Mouse (Mus musculus) midbrain, embryonic 15.5 days (tissue): ENCODE measurements around the gene Gata3. TPM values are rescaled to one million over a fixed set of nuclear protein-coding genes. Genes with fewer than 3 reads are reported as not detected.

Experiments
- ATAC-seq: fragments of 200-750 bp; cut with Nextera tagmentation; replicated peaks from 2 replicates; pipeline ENCODE4 v1.8.0; 2017; ENCODE audit warnings: moderate TSS enrichment
- H3K27ac ChIP-seq: fragments of 300-500 bp; sonication (generic); 2 replicates; pipeline ENCODE4 v1.5.1; 2015; ENCODE audit warnings: mild to moderate bottlenecking, inconsistent platforms
- H3K27me3 ChIP-seq: fragments of 300-500 bp; sonication (generic); replicated peaks from 2 replicates; pipeline ENCODE4 v1.6.1; 2015; ENCODE audit warnings: inconsistent platforms
- H3K36me3 ChIP-seq: fragments of 300-500 bp; sonication (generic); replicated peaks from 2 replicates; pipeline ENCODE4 v1.6.1; 2015; ENCODE audit warnings: inconsistent platforms
- H3K4me1 ChIP-seq: fragments of 300-500 bp; sonication (generic); 2 replicates; pipeline ENCODE4 v1.6.1; 2015; ENCODE audit warnings: inconsistent platforms
- H3K4me2 ChIP-seq: fragments of 300-500 bp; sonication (generic); 2 replicates; pipeline ENCODE4 v1.6.1; 2015; ENCODE audit warnings: inconsistent platforms, mild to moderate bottlenecking, moderate library complexity
- H3K4me3 ChIP-seq: fragments of 300-500 bp; sonication (generic); 2 replicates; pipeline ENCODE4 v1.5.1; 2015; ENCODE audit warnings: mild to moderate bottlenecking, inconsistent platforms
- H3K9ac ChIP-seq: fragments of 300-500 bp; sonication (generic); 2 replicates; pipeline ENCODE4 v1.6.1; 2015; ENCODE audit warnings: mild to moderate bottlenecking, inconsistent platforms
- H3K9me3 ChIP-seq: fragments of 300-500 bp; sonication (generic); 2 replicates; pipeline ENCODE4 v1.6.1; 2016; ENCODE audit warnings: inconsistent platforms
- WGBS: fragments of 180-500 bp; shearing (Covaris S2); methylation state at CpG from one replicate; pipeline ENCODE4 v1.1.7; 2015; ENCODE audit warnings: mixed read lengths; 5-methylcytosine and 5-hydroxymethylcytosine counted together
- polyA plus RNA-seq: library from polyadenylated mRNA; unstranded; fragments of >200 nt; fragmentation: Nextera tagmentation; extraction: Ambion mirVana; gene quantifications from 2 replicates; pipeline ENCODE4 v1.2.1, GENCODE M21; 2015

The Gata3 gene
- polyA plus RNA-seq, 1 experiment from 2014 or later = 116 TPM

DNA sequence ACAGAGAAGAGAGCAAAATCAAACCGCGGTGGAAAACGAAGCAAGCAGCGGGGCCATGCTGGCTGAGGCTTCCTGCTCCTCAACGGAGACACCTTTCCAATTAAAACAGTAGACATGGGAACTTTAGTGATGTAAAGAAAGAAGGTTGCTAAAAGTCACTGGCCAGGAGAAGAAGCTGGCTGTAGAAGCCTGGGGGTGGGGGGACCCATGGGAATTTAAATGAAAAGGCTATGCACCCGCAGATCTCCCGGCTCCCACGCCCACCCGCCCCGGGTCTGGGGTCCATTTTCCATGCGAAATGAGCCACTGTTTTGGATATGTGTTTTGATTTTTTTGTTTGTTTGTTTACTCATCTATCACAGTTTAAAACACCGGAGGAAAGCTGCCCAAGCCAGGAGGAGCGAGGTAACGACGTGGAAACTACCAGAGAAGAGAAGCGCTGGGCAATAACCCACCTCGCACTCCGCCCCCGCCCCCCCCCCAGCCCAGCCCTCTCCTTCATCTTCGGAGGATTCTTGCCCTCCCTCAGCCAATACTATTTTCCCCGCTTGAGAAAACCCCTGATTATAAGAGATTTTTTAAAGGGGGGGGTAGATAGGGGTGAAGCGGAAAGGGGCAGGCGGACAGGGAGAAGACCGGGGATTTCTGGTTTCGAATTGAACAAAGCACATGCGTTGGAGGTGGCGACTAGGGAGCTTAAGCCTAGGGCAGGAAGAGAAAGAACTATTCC is 5.9 kb downstream of the Gata3 start:
- H3K27ac ChIP-seq = peak overlapping the region; percentile 81
- WGBS = under 1% methylated on average over 25 of the region's 27 CpGs
- ATAC-seq = no peak

DNA sequence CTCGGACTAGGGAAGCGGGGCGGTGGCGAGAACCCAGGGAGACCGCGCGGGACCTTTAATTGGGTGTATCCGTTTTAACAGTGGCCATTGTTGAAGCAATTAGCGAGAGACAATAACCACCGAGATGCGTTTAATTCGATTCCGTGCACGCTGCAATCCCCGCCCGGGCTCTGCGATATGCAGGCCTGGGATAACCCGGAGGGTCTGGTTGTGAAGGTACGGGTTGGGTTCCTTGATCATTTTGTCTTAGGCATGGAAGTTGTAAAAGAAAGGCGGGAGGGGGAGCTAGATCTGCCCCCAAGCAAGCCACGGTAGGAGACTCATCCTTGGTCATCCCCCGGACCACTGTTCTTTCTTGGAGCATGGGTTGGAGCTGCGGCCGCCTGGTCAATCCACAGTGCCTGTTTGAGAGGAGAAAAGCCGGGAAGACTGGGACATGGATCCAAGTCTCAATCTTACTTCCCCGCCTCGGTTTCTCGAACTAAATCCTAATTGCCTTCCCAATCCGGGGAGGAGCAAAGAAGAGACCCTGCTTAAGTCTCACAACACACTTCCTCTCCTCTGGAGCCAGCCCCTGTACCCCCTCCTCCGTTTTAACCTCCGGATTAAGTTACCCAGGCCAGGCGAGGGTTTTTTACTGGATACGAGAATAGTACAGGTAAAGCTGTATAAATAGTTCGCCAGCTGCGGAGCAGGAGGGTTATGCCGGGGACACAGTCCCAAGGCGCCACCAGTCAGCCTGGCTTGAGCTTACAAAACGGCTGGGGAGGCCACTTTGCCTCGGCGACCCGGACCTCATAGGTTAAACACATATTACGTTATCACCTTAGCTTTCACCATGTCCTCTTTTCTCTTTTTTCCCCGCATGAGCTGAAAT is 6.7 kb downstream of the Gata3 start:
- Histone ChIP-seq H3K36me3 (no peaks in the 10 kb centered on the region), H3K4me3 (peak overlapping the region; percentile 43), H3K4me2 (peak overlapping the region; percentile 67), H3K9me3 (no peaks in the 10 kb centered on the region), H3K9ac (peak overlapping the region; percentile 41), H3K27me3 (peaks cover 54% of the 10 kb centered on the region), H3K4me1 (peaks cover 29% of the 10 kb centered on the region), H3K27ac (peak overlapping the region; percentile 81)
- no peak for ATAC-seq
- under 1% methylated on average over 43 of the region's 43 CpGs for WGBS

More for the DNA sequence above, 5.9 kb downstream of the Gata3 start:
- Histone ChIP-seq H3K9ac (peak overlapping the region; percentile 41), H3K4me2 (peak overlapping the region; percentile 67), H3K27me3 (peaks cover 53% of the 10 kb centered on the region), H3K4me1 (peaks cover 23% of the 10 kb centered on the region), H3K9me3 (no peaks in the 10 kb centered on the region), H3K4me3 (peak overlapping the region; percentile 43), H3K36me3 (no peaks in the 10 kb centered on the region)

DNA sequence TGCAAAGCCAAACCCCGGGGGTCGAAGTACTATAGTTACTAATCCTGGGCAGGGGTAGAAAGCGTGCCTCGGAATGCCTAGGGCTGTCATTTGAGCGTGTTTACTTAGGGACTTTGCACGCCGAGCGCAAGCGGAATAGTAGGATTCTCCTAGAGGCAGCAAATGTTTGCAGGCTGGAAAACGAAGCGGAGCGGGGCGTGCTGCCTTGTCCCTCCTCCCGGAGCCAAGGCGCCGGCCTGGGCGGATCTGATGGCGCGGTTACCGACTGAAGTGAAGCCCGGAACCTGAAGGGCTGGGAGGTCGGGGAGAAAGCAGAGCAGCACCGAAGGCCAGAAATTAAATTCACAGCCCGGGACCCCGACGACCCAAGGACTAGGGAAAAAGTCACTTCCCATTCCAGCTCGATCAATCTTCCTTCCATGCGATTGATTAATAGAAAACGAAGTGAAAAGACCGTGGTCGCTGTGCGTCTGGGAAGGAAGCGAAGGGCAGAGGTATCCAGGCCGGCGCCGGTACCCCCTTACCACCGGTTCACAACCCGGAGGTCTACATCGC is 7.4 kb downstream of the Gata3 start:
- H3K4me3 ChIP-seq = peak overlapping the region; percentile 43
- no peak for ATAC-seq
- H3K9me3 ChIP-seq = no peaks in the 10 kb centered on the region
- H3K4me2 ChIP-seq = peak overlapping the region; percentile 67
- WGBS = under 1% methylated on average over 39 of the region's 39 CpGs
- H3K27me3 ChIP-seq = peaks cover 52% of the 10 kb centered on the region
- H3K9ac ChIP-seq = peak overlapping the region; percentile 41
- peaks cover 29% of the 10 kb centered on the region for H3K4me1 ChIP-seq
- H3K36me3 ChIP-seq = no peaks in the 10 kb centered on the region
- peak overlapping the region; percentile 81 for H3K27ac ChIP-seq

DNA sequence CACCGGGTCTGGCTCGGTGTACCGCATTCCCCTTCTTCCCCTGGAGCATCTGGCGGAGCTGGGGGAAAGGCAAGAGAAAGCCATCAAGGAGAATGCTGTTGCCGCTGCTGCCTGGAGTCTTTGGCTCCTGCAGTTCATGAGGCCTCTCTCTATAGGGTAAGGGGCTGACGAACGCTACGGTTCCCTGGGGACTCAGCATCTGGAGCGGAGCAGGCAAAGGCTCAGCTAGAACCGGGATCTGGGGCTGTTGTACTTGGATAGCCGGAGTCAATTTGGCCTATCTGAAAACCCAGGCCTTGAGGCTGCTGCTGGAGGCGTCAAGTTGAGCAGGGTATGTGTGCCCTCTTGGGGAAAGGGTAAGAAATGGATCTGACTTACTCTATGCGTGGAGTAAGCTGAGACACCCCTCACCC is 8.2 kb downstream of the Gata3 start:
- Histone ChIP-seq H3K27ac (peak overlapping the region; percentile 81), H3K4me3 (peak overlapping the region; percentile 43), H3K27me3 (peaks cover 46% of the 10 kb centered on the region), H3K9ac (peak overlapping the region; percentile 41), H3K9me3 (no peaks in the 10 kb centered on the region), H3K4me2 (peak overlapping the region; percentile 67), H3K4me1 (peaks cover 29% of the 10 kb centered on the region), H3K36me3 (no peaks in the 10 kb centered on the region)
- peak; percentile 17 for ATAC-seq
- 2% methylated on average over 13 of the region's 13 CpGs for WGBS

DNA sequence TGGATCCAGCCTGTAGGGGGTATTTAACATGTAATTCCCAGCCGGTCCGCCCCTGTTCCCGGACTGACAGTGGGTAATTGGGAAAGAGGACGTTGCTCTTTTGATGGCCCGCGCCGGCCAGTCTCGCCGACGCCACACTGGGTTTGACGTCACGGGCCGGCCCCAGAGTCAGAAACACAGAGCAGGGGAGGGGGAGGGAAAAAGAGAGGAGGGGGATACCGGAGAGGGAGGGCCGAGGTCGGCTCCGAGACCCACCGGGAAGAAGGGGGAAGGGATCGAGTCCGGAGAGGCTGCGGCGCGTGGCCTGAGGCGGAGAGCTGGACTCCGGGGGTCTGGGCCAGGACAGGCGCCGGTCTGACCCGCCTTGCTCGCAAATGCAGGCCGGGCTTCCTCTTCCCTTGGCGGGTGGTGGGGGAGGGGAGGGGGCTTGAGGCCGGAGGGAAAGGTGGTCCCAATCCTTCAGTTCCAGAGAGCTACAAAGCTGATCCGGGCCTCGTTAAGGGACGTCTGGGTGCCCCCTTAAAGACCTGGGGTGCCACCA is 8.7 kb downstream of the Gata3 start, which contains the start of gene 4930412O13Rik:
4930412O13Rik (plus strand) TSS at position 202 of the 541 bp plus-strand sequence.
- Histone ChIP-seq H3K27me3 (peaks cover 43% of the 10 kb centered on the region), H3K36me3 (no peaks in the 10 kb centered on the region), H3K27ac (peak within 1 kb of the TSS; percentile 81), H3K4me1 (peaks cover 29% of the 10 kb centered on the region), H3K4me2 (peak within 1 kb of the TSS; percentile 67), H3K9me3 (no peaks in the 10 kb centered on the region), H3K9ac (peak within 1 kb of the TSS; percentile 41), H3K4me3 (peak within 1 kb of the TSS; percentile 43)
- WGBS = under 1% methylated on average over 34 of the region's 35 CpGs
- peak; percentile 5; the same call in 1 of the 2 replicates for ATAC-seq

DNA sequence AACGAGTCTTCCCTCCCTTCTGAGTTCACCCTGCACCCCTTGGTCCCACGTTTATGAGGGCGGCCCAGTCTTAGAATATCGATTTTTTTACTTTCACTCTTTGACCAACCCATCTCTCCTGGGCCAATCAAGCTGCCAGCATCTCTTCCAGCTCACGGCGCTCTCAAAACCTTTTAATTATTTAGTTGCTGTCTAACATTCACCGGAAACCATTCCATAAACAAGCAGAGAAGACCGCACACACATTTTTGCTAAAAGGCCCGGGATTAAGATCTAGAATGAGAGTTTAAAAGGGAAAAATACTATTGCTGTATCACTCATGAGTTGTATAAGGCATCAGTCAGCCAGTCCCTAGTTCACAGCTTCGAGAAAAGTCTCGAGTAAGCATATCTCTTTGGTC is 9.6 kb downstream of the Gata3 start:
- no peaks in the 10 kb centered on the region for H3K36me3 ChIP-seq
- H3K27me3 ChIP-seq = peaks cover 41% of the 10 kb centered on the region
- H3K4me2 ChIP-seq = peak overlapping the region; percentile 67
- H3K9me3 ChIP-seq = no peaks in the 10 kb centered on the region
- peak overlapping the region; percentile 81 for H3K27ac ChIP-seq
- no peak for ATAC-seq
- 5% methylated on average over 11 of the region's 11 CpGs for WGBS
- peak overlapping the region; percentile 43; the same call in 1 of the 2 replicates for H3K4me3 ChIP-seq
- H3K4me1 ChIP-seq = peaks cover 29% of the 10 kb centered on the region
- H3K9ac ChIP-seq = no peak overlapping the region

DNA sequence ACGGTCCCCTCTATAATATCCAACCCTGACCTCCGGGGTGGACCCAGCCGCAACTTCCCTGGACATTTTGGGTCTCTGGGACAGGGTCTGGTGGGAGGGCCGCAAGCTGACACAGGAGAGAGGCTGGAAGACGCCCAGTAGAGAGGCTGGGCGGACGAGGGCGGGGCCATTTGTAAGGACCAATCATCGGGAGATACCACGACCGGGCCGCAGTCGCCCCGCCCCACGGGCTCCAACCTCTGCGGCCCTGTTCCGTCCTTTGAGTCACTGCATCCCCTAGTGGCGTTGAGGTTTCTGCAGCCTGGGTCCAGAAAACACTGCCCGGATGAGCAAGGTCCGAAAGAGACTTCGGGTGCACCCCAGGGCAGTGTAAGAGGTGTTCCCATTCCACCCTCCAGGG is 10.3 kb downstream of the Gata3 start:
- Histone ChIP-seq H3K9ac (peak overlapping the region; percentile 38; the same call in 1 of the 2 replicates), H3K27me3 (peaks cover 40% of the 10 kb centered on the region), H3K4me1 (peaks cover 32% of the 10 kb centered on the region), H3K27ac (peak overlapping the region; percentile 81; the same call in 1 of the 2 replicates), H3K4me2 (peak overlapping the region; percentile 67), H3K36me3 (no peaks in the 10 kb centered on the region), H3K9me3 (no peaks in the 10 kb centered on the region), H3K4me3 (peak overlapping the region; percentile 43)
- under 1% methylated on average over 21 of the region's 21 CpGs for whole genome bisulfite sequencing
- ATAC-seq = peak; percentile 91

DNA sequence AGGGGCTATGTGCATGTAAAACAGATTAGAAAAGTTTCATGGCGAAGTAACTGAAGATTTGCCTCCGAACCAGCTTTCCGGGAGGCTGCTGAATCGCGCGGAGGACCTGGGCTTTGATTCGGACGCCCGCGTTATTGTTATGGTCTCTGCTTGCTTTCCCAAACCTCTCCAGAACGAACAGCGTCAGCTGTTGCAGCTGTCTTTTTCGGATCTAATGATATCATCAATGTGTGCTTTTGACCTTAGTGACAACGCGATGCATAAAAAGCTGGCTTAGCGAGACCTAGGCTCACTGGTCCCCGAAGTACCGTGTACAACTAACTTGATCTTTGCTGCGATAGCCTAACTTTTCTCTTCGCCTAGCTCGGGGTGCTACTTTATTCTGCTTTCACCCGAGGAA is 10.7 kb downstream of the Gata3 start:
- WGBS = under 1% methylated on average over 22 of the region's 22 CpGs
- peak overlapping the region; percentile 38; the same call in 1 of the 2 replicates for H3K9ac ChIP-seq
- peak overlapping the region; percentile 67 for H3K4me2 ChIP-seq
- ATAC-seq = peak; percentile 8
- peaks cover 32% of the 10 kb centered on the region for H3K4me1 ChIP-seq
- H3K9me3 ChIP-seq = no peaks in the 10 kb centered on the region
- H3K27me3 ChIP-seq = peaks cover 41% of the 10 kb centered on the region
- H3K4me3 ChIP-seq = peak overlapping the region; percentile 43
- no peaks in the 10 kb centered on the region for H3K36me3 ChIP-seq
- peak overlapping the region; percentile 81 for H3K27ac ChIP-seq

DNA sequence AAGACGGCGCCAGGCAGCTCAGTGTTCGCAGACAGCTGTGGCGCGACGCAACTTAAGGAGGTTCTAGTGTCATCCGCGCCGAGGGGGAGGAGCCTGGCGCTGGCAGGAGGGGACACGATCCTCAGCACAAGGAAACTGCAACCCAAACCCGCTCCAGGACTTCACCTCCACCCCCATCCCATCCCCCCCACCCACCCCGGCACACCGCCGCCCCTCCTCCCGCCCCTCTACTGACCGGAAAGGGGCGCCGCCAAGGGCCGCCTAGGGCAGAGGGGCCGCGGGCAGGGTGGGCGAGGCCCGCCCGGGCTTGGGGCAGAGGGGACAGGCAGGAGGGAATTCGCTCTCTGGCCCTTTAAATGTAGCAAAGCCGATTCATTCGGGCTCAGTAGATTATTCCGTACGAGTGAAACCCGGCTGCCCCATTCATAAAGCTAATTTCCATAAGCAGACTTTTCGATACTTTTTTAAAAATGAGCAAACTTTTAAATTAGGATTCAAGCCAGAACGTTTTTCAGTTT is 11.2 kb downstream of the Gata3 start:
- peak overlapping the region; percentile 38; the same call in 1 of the 2 replicates for H3K9ac ChIP-seq
- H3K27me3 ChIP-seq = peaks cover 44% of the 10 kb centered on the region
- peak; percentile 35 for ATAC-seq

DNA sequence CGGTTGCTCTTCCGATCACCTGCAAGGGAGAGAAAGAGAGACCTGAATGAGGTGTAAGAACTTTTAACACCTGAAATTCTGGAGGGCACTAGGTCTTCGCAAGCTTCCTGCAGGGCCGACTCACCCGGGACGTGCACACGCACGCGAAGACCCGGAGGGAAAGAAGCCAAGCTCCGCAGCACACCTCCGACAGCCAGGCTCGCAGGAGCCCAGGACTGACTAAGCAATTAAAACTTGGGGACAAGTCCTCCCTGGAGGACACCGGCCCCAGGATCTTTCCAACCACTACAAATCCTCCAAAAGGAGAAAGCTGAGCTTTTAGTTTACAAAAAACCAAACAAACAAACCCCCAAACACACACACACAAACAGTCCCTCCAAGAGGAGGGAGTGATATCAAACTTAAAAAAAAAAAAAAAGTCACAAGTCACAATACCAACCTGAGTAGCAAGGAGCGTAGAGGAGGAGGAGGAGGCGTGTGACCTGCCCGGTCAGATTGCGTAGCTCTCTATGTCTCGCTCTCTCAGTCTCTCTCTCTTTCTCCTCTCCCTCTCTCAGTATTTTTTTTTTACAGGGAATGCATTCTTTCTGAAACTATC is 11.8 kb downstream of the Gata3 start:
- Histone ChIP-seq H3K27ac (peak overlapping the region; percentile 81), H3K36me3 (no peaks in the 10 kb centered on the region), H3K27me3 (peaks cover 50% of the 10 kb centered on the region), H3K4me2 (peak overlapping the region; percentile 67), H3K4me1 (peaks cover 31% of the 10 kb centered on the region), H3K4me3 (peak overlapping the region; percentile 43), H3K9me3 (no peaks in the 10 kb centered on the region), H3K9ac (peak overlapping the region; percentile 38)
- under 1% methylated on average over 19 of the region's 19 CpGs for whole genome bisulfite sequencing
- no peak for ATAC-seq

More for the DNA sequence above, 11.2 kb downstream of the Gata3 start:
- H3K4me2 ChIP-seq = peak overlapping the region; percentile 67
- H3K4me1 ChIP-seq = peaks cover 32% of the 10 kb centered on the region
- H3K4me3 ChIP-seq = peak overlapping the region; percentile 43
- peak overlapping the region; percentile 81 for H3K27ac ChIP-seq
- WGBS = under 1% methylated on average over 30 of the region's 33 CpGs
- no peaks in the 10 kb centered on the region for H3K36me3 ChIP-seq
- H3K9me3 ChIP-seq = no peaks in the 10 kb centered on the region

DNA sequence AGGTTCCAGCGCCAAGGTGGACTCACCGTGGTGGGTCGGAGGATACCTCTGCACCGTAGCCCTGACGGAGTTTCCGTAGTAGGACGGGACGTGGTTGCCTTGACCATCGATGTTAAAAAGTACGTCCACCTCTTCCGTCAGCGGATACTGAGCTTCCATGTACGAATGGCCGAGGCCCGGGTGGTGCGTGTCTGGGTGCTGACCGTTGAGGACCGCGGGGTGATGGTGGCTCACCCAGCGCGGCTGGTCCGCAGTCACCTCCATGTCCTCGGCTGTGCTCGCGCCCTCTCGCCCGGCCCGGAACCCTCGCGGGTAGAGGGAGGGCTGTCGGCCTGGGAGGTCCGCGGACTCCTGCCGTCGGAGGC is 12.5 kb downstream of the Gata3 start:
- peak overlapping the region; percentile 67 for H3K4me2 ChIP-seq
- no peak for ATAC-seq
- under 1% methylated on average over 35 of the region's 35 CpGs for WGBS
- H3K27ac ChIP-seq = peak overlapping the region; percentile 81
- peak overlapping the region; percentile 43 for H3K4me3 ChIP-seq
- H3K9me3 ChIP-seq = no peaks in the 10 kb centered on the region
- peak overlapping the region; percentile 38 for H3K9ac ChIP-seq
- no peaks in the 10 kb centered on the region for H3K36me3 ChIP-seq
- H3K27me3 ChIP-seq = peaks cover 57% of the 10 kb centered on the region
- H3K4me1 ChIP-seq = peaks cover 25% of the 10 kb centered on the region
